Mouse (Mus musculus) layer of hippocampus, adult 9-11 months (tissue): ENCODE data around the gene Fhad1.

Experiments
- DNase-seq: peaks from one replicate; pipeline ENCODE4 v3.0.0; 2022

Fhad1 gene

GRCm38 (mm10) chr4:141859351-141859750 lies 155.5 kb downstream of the Fhad1 start:
- DNase-seq, result no peak

GRCm38 (mm10) chr4:141858501-141858900 lies 156.4 kb downstream of the Fhad1 start:
- DNase-seq, result no peak

- DNase-seq, result peak; percentile 77
Observed at GRCm38 (mm10) chr4:141857422-141857930, 157.4 kb downstream of the Fhad1 start.

- no peak for DNase-seq
Observed at GRCm38 (mm10) chr4:141853437-141853836, 161.4 kb downstream of the Fhad1 start.

- DNase-seq, result no peak
Observed at GRCm38 (mm10) chr4:141845999-141846398, 168.9 kb downstream of the Fhad1 start, which contains the start of gene Ctrc. Ctrc (minus strand) TSS chr4:141846359.
